Mouse (Mus musculus): ENCODE data around the gene Cherp.

Cherp gene

GRCm38 (mm10) chr8:72413839-72414238, 61.2 kb downstream of the Cherp start:
- DNase-seq (ENCODE audit: low read depth): no peak

All from c-Kit-positive CD71-negative TER-119-negative erythroid progenitor cells, embryonic 14.5 days (primary cell).